Mouse (Mus musculus): ENCODE data around the gene Neil1. TPM values are rescaled to one million over a fixed set of nuclear protein-coding genes. Genes with fewer than 3 reads are reported as not detected.

Neil1 gene
- 6.3 and 8.0 TPM in 2 replicates for polyA plus RNA-seq (2016; fragmentation: Nextera tagmentation; extraction: Ambion mirVana)

GRCm38 (mm10) chr9:57148144-57148878 lies at the start of gene Neil1:
Gene Neil1 (minus strand): TSS chr9:57148305.
- peaks cover 17% of the 10 kb centered on the region for H3K36me3 ChIP-seq
- H3K4me1 ChIP-seq (replicated peaks), result peaks cover 25% of the 10 kb centered on the region
- 2% methylated on average over 27 of the region's 27 CpGs for WGBS
- no peaks in the 10 kb centered on the region for H3K27me3 ChIP-seq (ENCODE audit: insufficient read depth, poor library complexity, severe bottlenecking)
- H3K27ac ChIP-seq, result peak within 1 kb of the TSS; percentile 89
- H3K9me3 ChIP-seq, result no peaks in the 10 kb centered on the region
- DNase-seq (ENCODE audit: low spot score), result peak; percentile 88
- H3K4me3 ChIP-seq, result peak within 1 kb of the TSS; percentile 62

- H3K9me3 ChIP-seq, result no peaks in the 10 kb centered on the region
- H3K4me3 ChIP-seq, result no peak overlapping the region
- no peaks in the 10 kb centered on the region for H3K36me3 ChIP-seq
- no peaks in the 10 kb centered on the region for H3K27me3 ChIP-seq (ENCODE audit: insufficient read depth, poor library complexity, severe bottlenecking)
- WGBS, result 72% methylated on average over 8 of the region's 8 CpGs
- H3K4me1 ChIP-seq (replicated peaks), result no peaks in the 10 kb centered on the region
- no peak for DNase-seq (ENCODE audit: low spot score)
- H3K27ac ChIP-seq, result no peak overlapping the region
Observed at GRCm38 (mm10) chr9:57197414-57197813, 49.3 kb upstream of the Neil1 start.

GRCm38 (mm10) chr9:57196708-57197107 lies 48.6 kb upstream of the Neil1 start:
- H3K27ac ChIP-seq, result no peak overlapping the region
- no peaks in the 10 kb centered on the region for H3K27me3 ChIP-seq (ENCODE audit: insufficient read depth, poor library complexity, severe bottlenecking)
- H3K9me3 ChIP-seq, result no peaks in the 10 kb centered on the region
- no peak for DNase-seq (ENCODE audit: low spot score)
- 82% methylated on average over 3 of the region's 3 CpGs for WGBS
- no peaks in the 10 kb centered on the region for H3K4me1 ChIP-seq (replicated peaks)
- H3K4me3 ChIP-seq, result no peak overlapping the region
- no peaks in the 10 kb centered on the region for H3K36me3 ChIP-seq

- Histone ChIP-seq H3K9me3 (no peaks in the 10 kb centered on the region), H3K4me3 (no peak overlapping the region), H3K36me3 (no peaks in the 10 kb centered on the region), H3K4me1 (replicated peaks) (no peaks in the 10 kb centered on the region), H3K27ac (no peak overlapping the region), H3K27me3 (ENCODE audit: insufficient read depth, poor library complexity, severe bottlenecking) (no peaks in the 10 kb centered on the region; the same call in 1 of the 2 replicates)
- no peak for DNase-seq (ENCODE audit: low spot score)
- 78% methylated on average over 5 of the region's 5 CpGs for WGBS
Observed at GRCm38 (mm10) chr9:57168411-57168810, 20.3 kb upstream of the Neil1 start.

- DNase-seq (ENCODE audit: low spot score), result no peak
- Histone ChIP-seq H3K36me3 (no peaks in the 10 kb centered on the region), H3K9me3 (no peaks in the 10 kb centered on the region), H3K27me3 (ENCODE audit: insufficient read depth, poor library complexity, severe bottlenecking) (no peaks in the 10 kb centered on the region; the same call in 1 of the 2 replicates), H3K4me1 (replicated peaks) (no peaks in the 10 kb centered on the region), H3K27ac (no peak overlapping the region), H3K4me3 (no peak overlapping the region)
- 86% methylated on average over 2 of the region's 2 CpGs for WGBS
Observed at GRCm38 (mm10) chr9:57166173-57166572, 18.1 kb upstream of the Neil1 start.

- DNase-seq (ENCODE audit: low spot score), result no peak
- 39% methylated on average over 2 of the region's 2 CpGs for WGBS
Observed at GRCm38 (mm10) chr9:57163137-57163536, 15.0 kb upstream of the Neil1 start.

GRCm38 (mm10) chr9:57162496-57162895 lies 14.4 kb upstream of the Neil1 start:
- Histone ChIP-seq H3K4me1 (replicated peaks) (peaks cover 4% of the 10 kb centered on the region), H3K4me3 (no peak overlapping the region), H3K9me3 (no peaks in the 10 kb centered on the region), H3K27ac (no peak overlapping the region), H3K36me3 (no peaks in the 10 kb centered on the region), H3K27me3 (ENCODE audit: insufficient read depth, poor library complexity, severe bottlenecking) (peaks cover 5% of the 10 kb centered on the region; the same call in 1 of the 2 replicates)
- no peak for DNase-seq (ENCODE audit: low spot score)
- 27% methylated on average over 3 of the region's 3 CpGs for WGBS

More at GRCm38 (mm10) chr9:57163137-57163536, 15.0 kb upstream of the Neil1 start:
- Histone ChIP-seq H3K4me3 (no peak overlapping the region), H3K9me3 (no peaks in the 10 kb centered on the region), H3K27me3 (ENCODE audit: insufficient read depth, poor library complexity, severe bottlenecking) (peaks cover 5% of the 10 kb centered on the region; the same call in 1 of the 2 replicates), H3K36me3 (no peaks in the 10 kb centered on the region), H3K27ac (no peak overlapping the region), H3K4me1 (replicated peaks) (no peaks in the 10 kb centered on the region; the same call in 1 of the 2 replicates)

GRCm38 (mm10) chr9:57158506-57158905 lies 10.4 kb upstream of the Neil1 start:
- Histone ChIP-seq H3K27me3 (ENCODE audit: insufficient read depth, poor library complexity, severe bottlenecking) (0 out of 2 replicates have a peak, but pooled peaks cover 5% of the 10 kb centered on the region), H3K36me3 (peaks cover 14% of the 10 kb centered on the region), H3K9me3 (no peaks in the 10 kb centered on the region), H3K4me3 (peak overlapping the region; percentile 87), H3K27ac (peak overlapping the region; percentile 83), H3K4me1 (replicated peaks) (peaks cover 20% of the 10 kb centered on the region)
- 40% methylated on average over 11 of the region's 11 CpGs for WGBS
- no peak for DNase-seq (ENCODE audit: low spot score)

- H3K9me3 ChIP-seq, result no peaks in the 10 kb centered on the region
- peak within 1 kb of the TSS; percentile 83 for H3K27ac ChIP-seq
- peak; percentile 92 for DNase-seq (ENCODE audit: low spot score)
- 1% methylated on average over 24 of the region's 24 CpGs for WGBS
- 0 out of 2 replicates have a peak, but pooled peaks cover 5% of the 10 kb centered on the region for H3K27me3 ChIP-seq (ENCODE audit: insufficient read depth, poor library complexity, severe bottlenecking)
- peaks cover 14% of the 10 kb centered on the region for H3K36me3 ChIP-seq
- H3K4me3 ChIP-seq, result peak within 1 kb of the TSS; percentile 87
- peaks cover 20% of the 10 kb centered on the region for H3K4me1 ChIP-seq (replicated peaks)
Observed at GRCm38 (mm10) chr9:57158013-57158470, 9.9 kb upstream of the Neil1 start, which contains the start of gene Commd4. Gene Commd4 (minus strand): TSS chr9:57158331.

- Histone ChIP-seq H3K9me3 (no peaks in the 10 kb centered on the region), H3K27me3 (ENCODE audit: insufficient read depth, poor library complexity, severe bottlenecking) (0 out of 2 replicates have a peak, but pooled peaks cover 5% of the 10 kb centered on the region), H3K36me3 (peaks cover 14% of the 10 kb centered on the region), H3K4me3 (peak overlapping the region; percentile 87), H3K27ac (peak overlapping the region; percentile 83), H3K4me1 (replicated peaks) (peaks cover 20% of the 10 kb centered on the region)
- DNase-seq (ENCODE audit: low spot score), result no peak
- 38% methylated on average over 13 of the region's 13 CpGs for WGBS
Observed at GRCm38 (mm10) chr9:57157499-57157898, 9.4 kb upstream of the Neil1 start.

GRCm38 (mm10) chr9:57156823-57157222 lies 8.7 kb upstream of the Neil1 start:
- Histone ChIP-seq H3K36me3 (peaks cover 14% of the 10 kb centered on the region), H3K27me3 (ENCODE audit: insufficient read depth, poor library complexity, severe bottlenecking) (0 out of 2 replicates have a peak, but pooled peaks cover 5% of the 10 kb centered on the region), H3K27ac (no peak overlapping the region), H3K4me1 (replicated peaks) (peaks cover 20% of the 10 kb centered on the region), H3K9me3 (no peaks in the 10 kb centered on the region), H3K4me3 (peak overlapping the region; percentile 87; the same call in 1 of the 2 replicates)
- WGBS, result 90% methylated on average over 8 of the region's 8 CpGs
- no peak for DNase-seq (ENCODE audit: low spot score)

GRCm38 (mm10) chr9:57156383-57156782 lies 8.3 kb upstream of the Neil1 start:
- Histone ChIP-seq H3K9me3 (no peaks in the 10 kb centered on the region), H3K27me3 (ENCODE audit: insufficient read depth, poor library complexity, severe bottlenecking) (0 out of 2 replicates have a peak, but pooled peaks cover 5% of the 10 kb centered on the region), H3K36me3 (peaks cover 14% of the 10 kb centered on the region), H3K4me1 (replicated peaks) (peaks cover 20% of the 10 kb centered on the region), H3K4me3 (no peak overlapping the region), H3K27ac (no peak overlapping the region)
- 96% methylated on average over 7 of the region's 7 CpGs for WGBS
- no peak for DNase-seq (ENCODE audit: low spot score)

- no peak overlapping the region for H3K4me3 ChIP-seq
- no peak for DNase-seq (ENCODE audit: low spot score)
- no peaks in the 10 kb centered on the region for H3K9me3 ChIP-seq
- H3K36me3 ChIP-seq, result peaks cover 14% of the 10 kb centered on the region
- H3K27ac ChIP-seq, result no peak overlapping the region
- peaks cover 27% of the 10 kb centered on the region for H3K4me1 ChIP-seq (replicated peaks)
- WGBS, result 53% methylated on average over 6 of the region's 6 CpGs
- H3K27me3 ChIP-seq (ENCODE audit: insufficient read depth, poor library complexity, severe bottlenecking), result no peaks in the 10 kb centered on the region
Observed at GRCm38 (mm10) chr9:57152331-57152730, 4.2 kb upstream of the Neil1 start.
